Comparison of ENCODE assay signal across 8 mouse cellular contexts in genomic region chr12:12937746-12938145, GRCm38 (mm10). TPM values are rescaled to one million over a fixed set of nuclear protein-coding genes. Genes with fewer than 3 reads are reported as not detected.
DNase-seq lines count a peak whose midpoint lies in the region; ATAC-seq lines count a peak whose summit lies in the region.

No protein-coding gene starts in this region.

- H3K4me1 ChIP-seq in neural tube, embryonic 11.5 days (ENCODE audit: control insufficient read depth, insufficient read depth, low read length), result peaks cover 9% of the 10 kb centered on the region
- H3K4me1 ChIP-seq in limb, embryonic 11.5 days (ENCODE audit: control insufficient read depth, insufficient read depth, low read length), result peaks cover 17% of the 10 kb centered on the region

- peak; percentile 40 for DNase-seq in embryo, embryonic 11 days
- DNase-seq in embryo, embryonic 10 days (ENCODE audit: low spot score), result no peak
- DNase-seq in neural tube, embryonic 11.5 days (ENCODE audit: low spot score), result peak; percentile 19
- DNase-seq in neural tube, embryonic 10.5 days (ENCODE audit: extremely low spot score, low spot score), result no peak
- peak; percentile 30 for DNase-seq in limb, embryonic 11.5 days (ENCODE audit: low spot score)
- DNase-seq in retina, postnatal 1 day, result peak; percentile 76
- no peak for DNase-seq in urinary bladder, postnatal 25 days (ENCODE audit: low spot score)
- no peak for DNase-seq in gastrocnemius, adult 8-10 months (ENCODE audit: low spot score in 2 of 2)

- H3K27me3 ChIP-seq in neural tube, embryonic 11.5 days (ENCODE audit: control insufficient read depth, insufficient read depth, low read length), result no peaks in the 10 kb centered on the region
- no peaks in the 10 kb centered on the region for H3K27me3 ChIP-seq in limb, embryonic 11.5 days (ENCODE audit: control insufficient read depth, insufficient read depth, low read length)

- H3K4me2 ChIP-seq in neural tube, embryonic 11.5 days (ENCODE audit: low read depth), result peak overlapping the region; percentile 67
- peak overlapping the region; percentile 93 for H3K4me2 ChIP-seq in limb, embryonic 11.5 days (ENCODE audit: low read depth, severe bottlenecking)

- ATAC-seq in neural tube, embryonic 11.5 days (ENCODE audit: insufficient read depth, low FRiP score, low TSS enrichment), result no peak
- ATAC-seq in limb, embryonic 11.5 days (ENCODE audit: insufficient number of reproducible peaks, low FRiP score, low TSS enrichment, low read depth), result no peak

- H3K27ac ChIP-seq in neural tube, embryonic 11.5 days (ENCODE audit: low read depth, low read length), result peak overlapping the region; percentile 95; the same call in 1 of the 2 replicates
- H3K27ac ChIP-seq in limb, embryonic 11.5 days (replicated peaks; ENCODE audit: low read depth, low read length), result no peak overlapping the region

- WGBS in neural tube, embryonic 11.5 days, result 21% methylated on average over 9 of the region's 9 CpGs
- WGBS in limb, embryonic 11.5 days, result 16% methylated on average over 9 of the region's 9 CpGs

- peak overlapping the region; percentile 95 for H3K9ac ChIP-seq in neural tube, embryonic 11.5 days (ENCODE audit: low read length)
- peak overlapping the region; percentile 3; the same call in 1 of the 2 replicates for H3K9ac ChIP-seq in limb, embryonic 11.5 days (ENCODE audit: low read length)

- H3K36me3 ChIP-seq in neural tube, embryonic 11.5 days (ENCODE audit: control insufficient read depth, insufficient read depth, low read length), result peaks cover 8% of the 10 kb centered on the region
- H3K36me3 ChIP-seq in limb, embryonic 11.5 days (ENCODE audit: control insufficient read depth, insufficient read depth, low read length), result peaks cover 4% of the 10 kb centered on the region

- H3K9me3 ChIP-seq in neural tube, embryonic 11.5 days (ENCODE audit: control insufficient read depth, low read length), result no peaks in the 10 kb centered on the region
- no peaks in the 10 kb centered on the region for H3K9me3 ChIP-seq in limb, embryonic 11.5 days (ENCODE audit: control insufficient read depth, low read length)

- H3K4me3 ChIP-seq in neural tube, embryonic 11.5 days (ENCODE audit: low read depth, low read length), result peak overlapping the region; percentile 87
- peak overlapping the region; percentile 89 for H3K4me3 ChIP-seq in limb, embryonic 11.5 days (ENCODE audit: low read depth, low read length)

RNA-seq across cellular contexts. Expression of gene Mycn, which starts 4.0 kb away (rescaled TPM):
- 101 and 107 TPM in 2 replicates for polyA plus RNA-seq in neural tube, embryonic 11.5 days (2014; fragmentation: Nextera tagmentation; extraction: Ambion mirVana)
- 115 and 120 TPM in 2 replicates for polyA plus RNA-seq in limb, embryonic 11.5 days (2014; fragmentation: Nextera tagmentation; extraction: Ambion mirVana)
- total RNA-seq in gastrocnemius, adult 8-10 months (2022), result 1 to 10 TPM in 1 of 4 experiments, under 1 TPM in 3; 0.34 to 3.5 (median 0.63) TPM

Comparison
In these comparisons a context has a peak if more than half of its experiments do, and no peak if none do; other contexts are left out.
1. DNase-seq: peak in embryo, embryonic 11 days (single experiment), neural tube, embryonic 11.5 days (single experiment), limb, embryonic 11.5 days (single experiment) and retina, postnatal 1 day (single experiment); none in embryo, embryonic 10 days (single experiment), neural tube, embryonic 10.5 days (single experiment), urinary bladder, postnatal 25 days (single experiment) and gastrocnemius, adult 8-10 months (0 of 2).